Mouse (Mus musculus): Measurements from ENCODE around the gene Satb2. TPM values are rescaled to one million over a fixed set of nuclear protein-coding genes. Genes with fewer than 3 reads are reported as not detected.

The Satb2 gene
- polyA plus RNA-seq, 1 experiment: 14.6 TPM

- no peak for DNase-seq (ENCODE audit: extremely low spot score in 1 of 2, low spot score in 1 of 2)
Observed at GRCm38 (mm10) chr1:56938432-56938831, 40.0 kb downstream of the Satb2 start.

DNA sequence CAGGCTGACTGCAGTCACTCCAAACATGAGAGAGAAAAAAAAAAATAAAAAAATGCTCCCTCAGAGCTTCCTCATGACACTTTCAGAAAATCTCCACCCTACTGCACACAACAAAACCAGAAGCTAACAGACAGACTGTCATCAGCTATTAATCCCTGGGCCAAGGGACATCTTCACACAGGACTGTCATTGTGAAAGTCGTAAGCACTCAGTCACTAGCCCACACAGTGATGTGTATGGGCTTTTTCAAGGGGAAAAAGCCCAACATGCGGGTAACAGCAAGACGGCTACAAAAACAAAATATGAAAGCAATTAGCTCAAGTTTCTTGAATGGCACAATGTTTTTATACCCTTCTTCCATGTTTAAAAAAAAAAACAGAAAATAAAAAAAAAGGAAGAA, 41.9 kb downstream of the Satb2 start:
- no peak for DNase-seq (ENCODE audit: extremely low spot score in 1 of 2, low spot score in 1 of 2)

GRCm38 (mm10) chr1:56933821-56934220, 44.6 kb downstream of the Satb2 start:
- no peak for DNase-seq (ENCODE audit: extremely low spot score in 1 of 2, low spot score in 1 of 2)

DNA sequence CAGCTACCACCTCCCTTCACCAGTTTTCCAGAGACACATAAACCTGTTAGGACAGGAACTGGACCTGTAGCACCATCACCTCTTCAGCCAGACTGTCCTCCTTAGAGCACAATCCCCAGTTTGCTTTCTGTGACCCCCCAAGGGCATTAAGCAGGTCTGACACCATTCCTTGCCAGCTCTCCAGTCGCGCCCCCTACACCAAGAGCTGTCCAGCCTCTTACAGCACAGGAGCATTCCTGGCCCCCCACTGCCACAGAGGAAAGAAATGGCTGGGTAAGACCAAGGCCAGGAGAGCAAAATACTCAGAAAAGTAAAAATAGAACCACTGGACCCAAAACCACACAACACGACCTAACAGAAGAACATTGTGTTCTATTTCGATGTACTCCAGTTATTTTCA, 48.4 kb downstream of the Satb2 start:
- DNase-seq (ENCODE audit: extremely low spot score in 1 of 2, low spot score in 1 of 2): no peak

GRCm38 (mm10) chr1:56928731-56929130, 49.7 kb downstream of the Satb2 start:
- DNase-seq (ENCODE audit: extremely low spot score in 1 of 2, low spot score in 1 of 2): peak; percentile 45 to 63

GRCm38 (mm10) chr1:56920472-56920871, 58.0 kb downstream of the Satb2 start:
- DNase-seq (ENCODE audit: extremely low spot score in 1 of 2, low spot score in 1 of 2): no peak

- DNase-seq (ENCODE audit: extremely low spot score in 1 of 2, low spot score in 1 of 2): peak; percentile 66 to 72
Observed at GRCm38 (mm10) chr1:56914279-56914678, 64.2 kb downstream of the Satb2 start.

DNA sequence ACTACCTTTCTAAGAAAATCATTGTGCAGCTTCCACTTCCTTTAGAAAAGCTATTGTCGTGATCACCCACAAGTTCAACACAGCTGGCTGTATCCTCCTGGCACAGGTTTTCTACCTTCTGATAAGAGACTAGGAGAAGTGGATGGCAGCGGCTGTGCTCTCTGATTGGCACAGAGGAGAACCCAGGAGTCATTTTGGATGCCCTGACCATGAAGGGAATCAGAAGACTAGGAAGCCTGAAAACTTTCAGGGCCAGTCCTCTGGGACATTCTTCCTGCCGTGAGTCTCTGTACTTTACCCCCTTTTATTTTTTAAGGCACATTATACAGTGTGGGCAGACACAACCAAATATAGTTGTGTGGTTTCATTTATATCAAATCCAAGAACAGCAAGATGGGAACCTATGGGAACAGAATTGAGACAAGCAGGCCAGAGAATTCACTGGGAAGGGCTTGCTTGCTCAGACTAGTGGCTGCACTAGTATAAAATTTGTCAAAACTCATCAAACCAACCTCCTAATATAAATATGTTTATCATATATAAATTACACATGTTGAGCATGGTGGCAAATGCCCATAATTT, 77.7 kb downstream of the Satb2 start:
- no peak for DNase-seq (ENCODE audit: extremely low spot score in 1 of 2, low spot score in 1 of 2)

GRCm38 (mm10) chr1:56900187-56900586, 78.3 kb downstream of the Satb2 start:
- no peak for DNase-seq (ENCODE audit: extremely low spot score in 1 of 2, low spot score in 1 of 2)

DNA sequence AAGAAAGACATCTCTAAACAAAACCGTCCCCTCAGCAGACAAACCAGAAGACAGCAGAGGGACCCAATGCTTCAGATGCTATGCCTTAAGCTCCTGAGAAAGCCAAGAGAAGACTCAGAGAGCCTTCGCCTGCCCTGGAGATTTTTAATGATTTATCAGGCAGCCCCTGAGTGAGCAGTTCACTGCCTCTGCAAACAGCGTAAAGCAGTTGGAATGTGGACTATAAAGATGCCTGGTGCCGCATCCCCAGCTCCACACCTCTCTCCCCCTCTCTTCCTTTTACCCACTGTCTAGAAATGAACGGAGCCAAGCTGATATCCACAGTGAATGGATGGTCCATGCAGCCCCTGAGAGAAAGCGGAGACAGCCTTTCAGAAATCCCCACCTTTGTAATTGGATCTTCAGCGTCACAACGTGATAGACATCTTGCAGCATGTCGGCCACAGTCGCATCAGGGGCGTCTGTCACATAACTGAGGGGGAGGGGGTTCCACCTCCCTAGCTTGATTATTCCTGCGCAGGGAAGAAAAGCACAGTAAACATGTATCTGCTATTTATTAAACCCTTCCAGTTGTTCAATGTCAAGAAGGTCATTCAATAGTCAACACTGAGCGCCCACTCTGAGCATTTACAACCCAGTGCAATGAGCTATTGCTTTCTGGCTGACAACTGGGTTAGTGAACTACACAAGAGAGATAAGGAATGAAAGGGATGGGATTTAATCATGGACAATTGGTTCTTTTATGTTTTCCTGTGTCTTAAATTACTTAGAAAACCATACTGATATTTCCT, 79.6 kb downstream of the Satb2 start:
- no peak for DNase-seq (ENCODE audit: extremely low spot score in 1 of 2, low spot score in 1 of 2)

DNA sequence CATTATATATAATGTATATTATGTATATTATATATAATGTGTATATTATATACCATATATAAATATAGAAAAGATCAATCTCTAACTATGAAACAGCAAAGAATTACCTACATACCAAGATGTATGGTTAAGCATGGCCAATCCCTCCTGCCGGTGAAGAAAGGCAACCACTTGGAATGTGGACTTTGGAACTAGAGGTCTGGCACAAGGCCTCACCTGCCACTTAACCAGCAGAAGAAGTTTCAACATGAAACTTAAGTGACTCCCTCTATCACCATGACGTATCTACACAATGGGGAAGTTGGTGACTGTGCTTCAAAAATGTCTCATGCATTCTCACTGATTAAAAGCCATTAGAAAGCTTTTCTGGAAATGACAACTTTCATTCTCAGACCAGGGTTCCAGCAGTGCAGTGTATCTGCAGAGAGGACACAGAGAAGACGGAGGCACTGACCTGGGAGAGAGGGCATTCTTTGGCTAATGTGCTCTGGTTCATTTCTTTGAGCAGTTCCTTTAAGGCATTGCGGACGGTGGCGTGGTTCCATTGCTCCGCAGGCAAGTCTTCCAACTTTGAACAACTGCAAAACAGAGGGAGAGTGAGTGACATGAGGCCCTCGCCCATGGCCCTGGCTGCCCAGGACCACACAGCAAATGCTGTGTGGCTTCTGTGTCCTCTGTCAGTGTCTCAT, 80.8 kb downstream of the Satb2 start:
- DNase-seq (ENCODE audit: extremely low spot score in 1 of 2, low spot score in 1 of 2): no peak

DNA sequence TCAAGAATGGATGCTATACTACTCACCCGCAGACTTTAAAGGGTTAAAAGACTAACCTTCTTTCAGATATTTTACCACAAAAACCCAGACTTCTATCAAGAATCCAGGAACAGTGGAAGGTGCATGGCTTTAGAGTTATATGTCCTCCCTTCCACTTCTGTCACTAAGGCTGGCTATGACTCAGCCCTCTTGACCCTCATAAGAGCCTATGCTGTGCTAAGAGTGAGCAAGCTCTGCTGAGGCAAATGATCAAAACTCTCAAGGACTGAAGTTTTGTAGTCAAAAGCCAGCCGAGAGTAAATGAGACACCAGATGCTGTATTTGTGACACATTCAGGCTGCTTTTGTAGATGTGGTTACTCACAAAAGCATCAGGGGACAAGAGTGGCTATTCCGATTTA, 81.8 kb downstream of the Satb2 start:
- DNase-seq (ENCODE audit: extremely low spot score in 1 of 2, low spot score in 1 of 2): no peak

DNA sequence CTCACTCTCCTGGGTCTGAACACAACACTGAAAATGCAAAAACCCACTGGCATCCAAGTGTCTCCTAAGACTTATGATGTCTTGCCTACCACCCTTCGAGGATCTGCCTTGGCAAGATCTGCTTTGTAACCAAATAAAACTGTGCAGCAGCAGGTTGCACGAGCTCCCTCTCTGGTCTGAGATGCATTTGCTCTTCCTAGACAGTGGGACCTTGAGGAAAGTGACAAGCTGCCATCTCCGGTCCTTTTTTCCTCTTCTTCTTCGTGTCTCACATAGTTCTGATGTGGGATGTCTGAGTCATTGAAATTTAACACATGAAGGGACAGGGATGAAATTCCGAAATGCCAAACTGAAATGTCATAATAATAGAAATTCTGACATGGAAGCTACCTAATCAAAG, 85.7 kb downstream of the Satb2 start:
- DNase-seq (ENCODE audit: extremely low spot score in 1 of 2, low spot score in 1 of 2): peak; percentile 62 to 67

DNA sequence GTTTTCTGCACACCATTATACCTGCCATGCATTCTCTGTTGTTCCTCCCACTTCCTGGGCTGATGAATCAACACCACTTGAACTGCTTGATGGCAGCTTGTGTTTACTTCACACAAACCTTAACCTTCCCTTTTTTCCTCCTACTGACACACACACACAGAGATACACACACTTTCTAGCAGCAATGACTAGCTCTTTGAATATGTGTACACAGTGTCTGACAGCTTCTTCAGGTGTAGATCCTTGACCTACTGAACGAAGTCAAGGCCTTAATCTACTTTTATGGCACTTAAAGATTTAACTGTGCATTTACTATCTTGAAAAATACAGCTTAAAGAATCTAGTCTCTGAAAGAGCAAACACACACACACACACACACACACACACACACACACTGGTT, 89.5 kb downstream of the Satb2 start:
- no peak for DNase-seq (ENCODE audit: extremely low spot score in 1 of 2, low spot score in 1 of 2)

DNA sequence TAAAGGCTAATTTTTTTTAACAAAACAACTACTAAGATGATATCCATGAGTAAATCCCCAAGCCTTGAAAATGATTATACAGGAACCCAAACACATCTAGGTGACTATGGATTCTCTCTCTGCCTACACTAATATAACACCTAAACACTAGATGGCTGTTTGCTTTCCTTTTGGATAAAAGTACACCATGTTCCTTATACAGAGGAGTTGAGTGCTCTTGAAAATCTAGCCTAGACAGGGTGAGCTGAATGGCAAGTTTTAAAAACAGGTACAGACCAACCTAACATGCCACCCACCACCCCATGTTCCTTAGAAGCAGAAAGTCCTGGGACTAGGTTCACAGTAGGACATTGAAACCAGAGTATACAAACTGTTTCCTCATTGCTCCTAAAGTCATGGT, 90.9 kb downstream of the Satb2 start:
- DNase-seq (ENCODE audit: extremely low spot score in 1 of 2, low spot score in 1 of 2): no peak

DNA sequence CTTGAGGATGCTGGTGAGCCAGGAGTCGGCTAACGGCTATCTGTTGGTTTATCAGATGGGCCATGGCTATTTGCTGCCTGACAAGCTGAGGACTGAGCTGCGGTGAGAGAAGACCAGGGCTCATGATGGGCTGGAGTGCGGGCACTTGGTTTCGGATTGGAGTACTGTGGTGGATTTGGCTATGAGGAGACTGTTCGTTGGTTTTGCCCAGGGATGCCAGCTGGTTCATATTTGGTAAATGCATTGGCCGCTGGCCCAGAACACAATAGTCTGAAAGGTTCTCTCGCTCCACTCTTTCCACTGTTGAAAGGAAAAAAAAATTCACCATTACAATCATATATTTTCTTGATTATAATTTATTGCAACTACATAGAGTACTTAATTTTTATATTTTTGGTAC, 107.0 kb downstream of the Satb2 start:
- no peak for DNase-seq (ENCODE audit: extremely low spot score in 1 of 2, low spot score in 1 of 2)

GRCm38 (mm10) chr1:56865246-56865645, 113.2 kb downstream of the Satb2 start:
- no peak for DNase-seq (ENCODE audit: extremely low spot score in 1 of 2, low spot score in 1 of 2)

DNA sequence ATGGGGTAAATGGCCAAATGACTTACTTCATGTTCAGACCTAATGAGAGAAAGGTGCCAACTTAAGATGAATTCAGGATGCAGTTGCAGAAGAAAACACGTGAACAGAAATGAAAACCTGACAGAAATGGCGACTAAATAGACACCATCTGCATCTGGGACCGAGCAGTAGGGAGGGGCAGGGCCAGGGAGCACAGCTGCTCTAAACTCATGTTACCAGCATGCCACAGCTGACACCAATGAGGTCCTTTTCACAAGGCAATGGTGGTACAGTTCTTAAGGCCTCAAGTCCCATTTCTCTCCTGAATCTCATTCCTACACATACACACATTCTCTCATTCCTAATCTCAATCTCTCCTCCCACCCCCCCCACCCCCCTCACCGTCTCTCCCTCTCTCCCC, 115.7 kb downstream of the Satb2 start:
- DNase-seq (ENCODE audit: extremely low spot score in 1 of 2, low spot score in 1 of 2): no peak

- no peak for DNase-seq (ENCODE audit: extremely low spot score in 1 of 2, low spot score in 1 of 2)
Observed at GRCm38 (mm10) chr1:56857202-56857601, 121.2 kb downstream of the Satb2 start.

DNA sequence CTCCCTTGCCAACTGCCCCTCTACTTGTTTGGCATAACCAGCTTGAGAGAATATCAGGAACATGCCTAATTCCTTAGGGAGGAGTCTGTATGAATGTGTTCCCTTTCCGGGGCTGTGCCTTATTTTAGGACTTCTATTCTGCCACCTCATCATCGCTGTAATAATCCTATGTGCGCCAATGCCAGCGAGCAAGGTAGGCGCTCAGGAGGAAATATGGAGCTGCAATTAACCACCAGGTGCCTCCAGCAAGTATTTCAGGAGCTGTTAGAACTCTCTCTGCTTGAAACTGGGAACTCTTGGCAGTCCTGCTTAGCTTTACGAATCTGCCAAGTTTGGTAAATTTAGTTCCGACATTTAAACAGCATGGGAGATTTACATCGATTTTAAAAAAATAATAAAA, 128.0 kb downstream of the Satb2 start:
- peak in 1 of 2 experiments; percentile 28 for DNase-seq (ENCODE audit: extremely low spot score in 1 of 2, low spot score in 1 of 2)

GRCm38 (mm10) chr1:56846358-56846757, 132.1 kb downstream of the Satb2 start:
- DNase-seq (ENCODE audit: extremely low spot score in 1 of 2, low spot score in 1 of 2): no peak

All from frontal cortex, adult 2 months (tissue).